ENCODE assay signal across 8 mouse cellular contexts in genomic region chr3:129429161-129430111, GRCm38 (mm10).
DNase-seq lines count a peak whose midpoint lies in the region; ATAC-seq lines count a peak whose summit lies in the region.

No protein-coding gene starts in this region.

- no peaks in the 10 kb centered on the region; the same call in 1 of the 2 replicates for H3K4me1 ChIP-seq in forebrain, embryonic 14.5 days (ENCODE audit: control insufficient read depth, insufficient read depth, low read length)
- H3K4me1 ChIP-seq in forebrain, embryonic 15.5 days: peaks cover 6% of the 10 kb centered on the region; the same call in 1 of the 2 replicates
- H3K4me1 ChIP-seq in midbrain, embryonic 15.5 days: no peaks in the 10 kb centered on the region; the same call in 1 of the 2 replicates
- no peaks in the 10 kb centered on the region for H3K4me1 ChIP-seq in forebrain, embryonic 13.5 days

- DNase-seq in forebrain, embryonic 14.5 days (ENCODE audit: low spot score): peak; percentile 29
- DNase-seq in right cerebral cortex, postnatal 14 days: peak; percentile 16
- DNase-seq in right cerebral cortex, adult 18-20 months: no peak
- peak; percentile 52 for DNase-seq in kidney, adult 9 months
- DNase-seq in left cerebral cortex, postnatal 25 days (ENCODE audit: low spot score in 2 of 2): no peak

- no peaks in the 10 kb centered on the region for H3K9me3 ChIP-seq in forebrain, embryonic 14.5 days (replicated peaks; ENCODE audit: control insufficient read depth, low read length)
- H3K9me3 ChIP-seq in forebrain, embryonic 15.5 days: no peaks in the 10 kb centered on the region
- H3K9me3 ChIP-seq in midbrain, embryonic 15.5 days: no peaks in the 10 kb centered on the region
- H3K9me3 ChIP-seq in forebrain, embryonic 13.5 days (replicated peaks): no peaks in the 10 kb centered on the region

- H3K9ac ChIP-seq in forebrain, embryonic 14.5 days (ENCODE audit: low read length): no peak overlapping the region
- no peak overlapping the region for H3K9ac ChIP-seq in forebrain, embryonic 15.5 days (replicated peaks)
- no peak overlapping the region for H3K9ac ChIP-seq in midbrain, embryonic 15.5 days
- H3K9ac ChIP-seq in forebrain, embryonic 13.5 days: no peak overlapping the region

- no peak overlapping the region for H3K27ac ChIP-seq in forebrain, embryonic 14.5 days (ENCODE audit: low read depth, low read length)
- no peak overlapping the region for H3K27ac ChIP-seq in forebrain, embryonic 15.5 days (replicated peaks)
- H3K27ac ChIP-seq in midbrain, embryonic 15.5 days: 0 out of 2 replicates have a peak overlapping the region, but pooled peaks have one; percentile 17
- H3K27ac ChIP-seq in forebrain, embryonic 13.5 days: no peak overlapping the region

- H3K4me2 ChIP-seq in forebrain, embryonic 14.5 days (ENCODE audit: low read length): no peak overlapping the region
- no peak overlapping the region for H3K4me2 ChIP-seq in forebrain, embryonic 15.5 days (replicated peaks)
- no peak overlapping the region for H3K4me2 ChIP-seq in midbrain, embryonic 15.5 days
- H3K4me2 ChIP-seq in forebrain, embryonic 13.5 days: no peak overlapping the region

- H3K27me3 ChIP-seq in forebrain, embryonic 14.5 days (replicated peaks; ENCODE audit: control insufficient read depth, insufficient read depth, low read length): no peaks in the 10 kb centered on the region
- no peaks in the 10 kb centered on the region for H3K27me3 ChIP-seq in forebrain, embryonic 15.5 days
- no peaks in the 10 kb centered on the region for H3K27me3 ChIP-seq in midbrain, embryonic 15.5 days (replicated peaks)
- H3K27me3 ChIP-seq in forebrain, embryonic 13.5 days: no peaks in the 10 kb centered on the region

- WGBS in forebrain, embryonic 14.5 days: 52% methylated on average over 8 of the region's 8 CpGs
- WGBS in forebrain, embryonic 15.5 days: 46% methylated on average over 8 of the region's 8 CpGs
- 49% methylated on average over 8 of the region's 8 CpGs for WGBS in midbrain, embryonic 15.5 days
- 53% methylated on average over 8 of the region's 8 CpGs for WGBS in forebrain, embryonic 13.5 days

- intact Hi-C loops in left cerebral cortex, postnatal 25 days (cut with DNase I): no loop called here

- ATAC-seq in forebrain, embryonic 14.5 days: no peak
- ATAC-seq in forebrain, embryonic 15.5 days (replicated peaks): no peak
- peak; percentile 62; the same call in 1 of the 2 replicates for ATAC-seq in midbrain, embryonic 15.5 days (replicated peaks)
- ATAC-seq in forebrain, embryonic 13.5 days: no peak

- H3K4me3 ChIP-seq in forebrain, embryonic 14.5 days (ENCODE audit: low read depth, low read length): no peak overlapping the region
- H3K4me3 ChIP-seq in forebrain, embryonic 15.5 days: no peak overlapping the region
- no peak overlapping the region for H3K4me3 ChIP-seq in midbrain, embryonic 15.5 days
- no peak overlapping the region for H3K4me3 ChIP-seq in forebrain, embryonic 13.5 days

- no peaks in the 10 kb centered on the region for H3K36me3 ChIP-seq in forebrain, embryonic 14.5 days (ENCODE audit: control insufficient read depth, insufficient read depth, low read length)
- H3K36me3 ChIP-seq in forebrain, embryonic 15.5 days: no peaks in the 10 kb centered on the region
- H3K36me3 ChIP-seq in midbrain, embryonic 15.5 days (replicated peaks): no peaks in the 10 kb centered on the region
- H3K36me3 ChIP-seq in forebrain, embryonic 13.5 days (ENCODE audit: poor library complexity, severe bottlenecking): no peaks in the 10 kb centered on the region

Comparison
In these comparisons a context has a peak if more than half of its experiments do, and no peak if none do; other contexts are left out.
1. DNase-seq: peak in forebrain, embryonic 14.5 days (single experiment), right cerebral cortex, postnatal 14 days (single experiment) and kidney, adult 9 months (single experiment); none in right cerebral cortex, adult 18-20 months (single experiment) and left cerebral cortex, postnatal 25 days (0 of 2).